Mouse (Mus musculus) hindbrain, embryonic 13.5 days (tissue): ENCODE measurements around the gene Gm38394. TPM values are rescaled to one million over a fixed set of nuclear protein-coding genes. Genes with fewer than 3 reads are reported as not detected.

Experiments
- ATAC-seq: fragments of 200-750 bp; cut with Nextera tagmentation; 2 replicates; pipeline ENCODE4 v1.8.0; 2017; ENCODE audit warnings: moderate TSS enrichment; ENCODE audit not compliant: low FRiP score
- H3K27ac ChIP-seq: fragments of 300-500 bp; sonication (generic); 2 replicates; pipeline ENCODE4 v1.5.1; 2015; ENCODE audit warnings: inconsistent platforms, mild to moderate bottlenecking, moderate library complexity
- H3K27me3 ChIP-seq: fragments of 300-500 bp; sonication (generic); 2 replicates; pipeline ENCODE4 v1.6.1; 2015; ENCODE audit warnings: mild to moderate bottlenecking, inconsistent platforms
- H3K36me3 ChIP-seq: fragments of 300-500 bp; sonication (generic); 2 replicates; pipeline ENCODE4 v1.6.1; 2015; ENCODE audit warnings: mild to moderate bottlenecking, inconsistent platforms
- H3K4me1 ChIP-seq: fragments of 300-500 bp; sonication (generic); replicated peaks from 2 replicates; pipeline ENCODE4 v1.6.1; 2015; ENCODE audit warnings: inconsistent platforms
- H3K4me2 ChIP-seq: fragments of 300-500 bp; sonication (generic); 2 replicates; pipeline ENCODE4 v1.6.1; 2015; ENCODE audit warnings: inconsistent platforms, mild to moderate bottlenecking, moderate library complexity
- H3K4me3 ChIP-seq: fragments of 300-500 bp; sonication (generic); 2 replicates; pipeline ENCODE4 v1.5.1; 2015; ENCODE audit warnings: mild to moderate bottlenecking, inconsistent platforms
- H3K9ac ChIP-seq: fragments of 300-500 bp; sonication (generic); 2 replicates; pipeline ENCODE4 v1.6.1; 2015; ENCODE audit warnings: mild to moderate bottlenecking, inconsistent platforms
- H3K9me3 ChIP-seq: fragments of 300-500 bp; sonication (generic); 2 replicates; pipeline ENCODE4 v1.6.1; 2016; ENCODE audit warnings: inconsistent platforms
- WGBS: fragments of 180-500 bp; shearing (Covaris S2); methylation state at CpG from one replicate; pipeline ENCODE4 v1.1.7; 2015; 5-methylcytosine and 5-hydroxymethylcytosine counted together
- polyA plus RNA-seq: library from polyadenylated mRNA; unstranded; fragments of >200 nt; fragmentation: Nextera tagmentation; extraction: Ambion mirVana; gene quantifications from 2 replicates; pipeline ENCODE4 v1.2.1, GENCODE M21; 2015

Gm38394 gene
- polyA plus RNA-seq, 1 experiment from 2014 or later = 3.7 TPM

GRCm38 (mm10) chr1:133660466-133661202 lies 484 bp downstream of the Gm38394 start, which contains the start of gene Zbed6:
Zbed6 (minus strand) TSS chr1:133660885.
- Histone ChIP-seq H3K4me3 (peak within 1 kb of the TSS; percentile 72), H3K27ac (peak within 1 kb of the TSS; percentile 94), H3K9me3 (no peaks in the 10 kb centered on the region), H3K4me1 (peaks cover 45% of the 10 kb centered on the region), H3K9ac (peak within 1 kb of the TSS; percentile 87), H3K27me3 (peaks cover 7% of the 10 kb centered on the region; the same call in 1 of the 2 replicates), H3K36me3 (peaks cover 21% of the 10 kb centered on the region; the same call in 1 of the 2 replicates), H3K4me2 (peak within 1 kb of the TSS; percentile 82)
- ATAC-seq = peak; percentile 91
- WGBS = 2% methylated on average over 41 of the region's 41 CpGs

GRCm38 (mm10) chr1:133658878-133659277 lies 2.2 kb downstream of the Gm38394 start:
- peaks cover 2% of the 10 kb centered on the region; the same call in 1 of the 2 replicates for H3K27me3 ChIP-seq
- H3K4me2 ChIP-seq = peak overlapping the region; percentile 82; the same call in 1 of the 2 replicates
- H3K4me1 ChIP-seq = peaks cover 52% of the 10 kb centered on the region
- no peak for ATAC-seq
- 80% methylated on average over 3 of the region's 3 CpGs for WGBS
- no peak overlapping the region for H3K4me3 ChIP-seq
- no peaks in the 10 kb centered on the region for H3K9me3 ChIP-seq
- H3K36me3 ChIP-seq = peaks cover 24% of the 10 kb centered on the region; the same call in 1 of the 2 replicates
- no peak overlapping the region for H3K9ac ChIP-seq
- no peak overlapping the region for H3K27ac ChIP-seq

GRCm38 (mm10) chr1:133656811-133657210 lies 4.3 kb downstream of the Gm38394 start:
- H3K9ac ChIP-seq = no peak overlapping the region
- peaks cover 54% of the 10 kb centered on the region for H3K4me1 ChIP-seq
- no peak overlapping the region for H3K4me2 ChIP-seq
- no peak overlapping the region for H3K27ac ChIP-seq
- H3K4me3 ChIP-seq = no peak overlapping the region
- 67% methylated on average over 5 of the region's 5 CpGs for WGBS
- peaks cover 24% of the 10 kb centered on the region; the same call in 1 of the 2 replicates for H3K36me3 ChIP-seq
- H3K27me3 ChIP-seq = no peaks in the 10 kb centered on the region
- no peak for ATAC-seq
- no peaks in the 10 kb centered on the region for H3K9me3 ChIP-seq

- 96% methylated on average over 1 of the region's 1 CpGs for WGBS
- Histone ChIP-seq H3K27ac (no peak overlapping the region), H3K27me3 (no peaks in the 10 kb centered on the region), H3K4me1 (peaks cover 40% of the 10 kb centered on the region), H3K4me3 (no peak overlapping the region), H3K9ac (no peak overlapping the region), H3K9me3 (no peaks in the 10 kb centered on the region), H3K4me2 (no peak overlapping the region), H3K36me3 (peaks cover 21% of the 10 kb centered on the region; the same call in 1 of the 2 replicates)
- ATAC-seq = no peak
Observed at GRCm38 (mm10) chr1:133653033-133653432, 8.1 kb downstream of the Gm38394 start.

- Histone ChIP-seq H3K27me3 (no peaks in the 10 kb centered on the region), H3K9me3 (no peaks in the 10 kb centered on the region), H3K4me3 (no peak overlapping the region), H3K27ac (no peak overlapping the region), H3K4me1 (peaks cover 18% of the 10 kb centered on the region), H3K9ac (no peak overlapping the region), H3K4me2 (no peak overlapping the region), H3K36me3 (peaks cover 20% of the 10 kb centered on the region)
- ATAC-seq = no peak
- WGBS = 92% methylated on average over 7 of the region's 7 CpGs
Observed at GRCm38 (mm10) chr1:133650288-133651055, 10.6 kb downstream of the Gm38394 start.

- H3K27ac ChIP-seq = no peak overlapping the region
- H3K27me3 ChIP-seq = no peaks in the 10 kb centered on the region
- H3K4me1 ChIP-seq = 0 out of 2 replicates have a peak, but pooled peaks cover 10% of the 10 kb centered on the region
- H3K36me3 ChIP-seq = peaks cover 60% of the 10 kb centered on the region
- whole genome bisulfite sequencing = 96% methylated on average over 5 of the region's 5 CpGs
- H3K4me3 ChIP-seq = no peak overlapping the region
- no peak overlapping the region for H3K4me2 ChIP-seq
- ATAC-seq = no peak
- H3K9me3 ChIP-seq = no peaks in the 10 kb centered on the region
- H3K9ac ChIP-seq = no peak overlapping the region
Observed at GRCm38 (mm10) chr1:133645652-133646051, 15.5 kb downstream of the Gm38394 start.

- H3K27me3 ChIP-seq = no peaks in the 10 kb centered on the region
- H3K4me2 ChIP-seq = no peak overlapping the region
- no peak overlapping the region for H3K4me3 ChIP-seq
- ATAC-seq = no peak
- H3K9ac ChIP-seq = no peak overlapping the region
- WGBS = 93% methylated on average over 2 of the region's 2 CpGs
- H3K9me3 ChIP-seq = no peaks in the 10 kb centered on the region
- H3K27ac ChIP-seq = no peak overlapping the region
- H3K36me3 ChIP-seq = peaks cover 96% of the 10 kb centered on the region
- H3K4me1 ChIP-seq = no peaks in the 10 kb centered on the region
Observed at GRCm38 (mm10) chr1:133641163-133641562, 20.0 kb downstream of the Gm38394 start.

- Histone ChIP-seq H3K9ac (no peak overlapping the region), H3K27me3 (no peaks in the 10 kb centered on the region), H3K36me3 (peaks cover 92% of the 10 kb centered on the region), H3K27ac (no peak overlapping the region), H3K4me1 (no peaks in the 10 kb centered on the region), H3K9me3 (no peaks in the 10 kb centered on the region), H3K4me3 (no peak overlapping the region), H3K4me2 (no peak overlapping the region)
- WGBS = 97% methylated on average over 6 of the region's 6 CpGs
- no peak for ATAC-seq
Observed at GRCm38 (mm10) chr1:133638517-133638916, 22.6 kb downstream of the Gm38394 start.

- H3K9me3 ChIP-seq = no peaks in the 10 kb centered on the region
- no peak overlapping the region for H3K9ac ChIP-seq
- no peaks in the 10 kb centered on the region for H3K27me3 ChIP-seq
- ATAC-seq = no peak
- 99% methylated on average over 2 of the region's 2 CpGs for WGBS
- H3K4me2 ChIP-seq = no peak overlapping the region
- H3K36me3 ChIP-seq = peaks cover 84% of the 10 kb centered on the region
- H3K4me1 ChIP-seq = no peaks in the 10 kb centered on the region
- no peak overlapping the region for H3K4me3 ChIP-seq
- H3K27ac ChIP-seq = no peak overlapping the region
Observed at GRCm38 (mm10) chr1:133632168-133632567, 28.9 kb downstream of the Gm38394 start.

- H3K9me3 ChIP-seq = no peaks in the 10 kb centered on the region
- WGBS = 82% methylated on average over 2 of the region's 2 CpGs
- H3K36me3 ChIP-seq = peaks cover 78% of the 10 kb centered on the region
- H3K4me3 ChIP-seq = no peak overlapping the region
- H3K4me1 ChIP-seq = no peaks in the 10 kb centered on the region
- no peak overlapping the region for H3K4me2 ChIP-seq
- ATAC-seq = no peak
- H3K27ac ChIP-seq = no peak overlapping the region
- no peaks in the 10 kb centered on the region for H3K27me3 ChIP-seq
- H3K9ac ChIP-seq = no peak overlapping the region
Observed at GRCm38 (mm10) chr1:133625052-133625451, 36.1 kb downstream of the Gm38394 start.

- H3K36me3 ChIP-seq = peaks cover 65% of the 10 kb centered on the region
- no peaks in the 10 kb centered on the region for H3K4me1 ChIP-seq
- no peak overlapping the region for H3K4me2 ChIP-seq
- no peak for ATAC-seq
- no peak overlapping the region for H3K9ac ChIP-seq
- H3K27ac ChIP-seq = no peak overlapping the region
- 86% methylated on average over 8 of the region's 8 CpGs for WGBS
- H3K9me3 ChIP-seq = no peaks in the 10 kb centered on the region
- no peaks in the 10 kb centered on the region for H3K27me3 ChIP-seq
- no peak overlapping the region for H3K4me3 ChIP-seq
Observed at GRCm38 (mm10) chr1:133618311-133618710, 42.8 kb downstream of the Gm38394 start.

GRCm38 (mm10) chr1:133617908-133618307 lies 43.2 kb downstream of the Gm38394 start:
- Histone ChIP-seq H3K9me3 (no peaks in the 10 kb centered on the region), H3K27me3 (no peaks in the 10 kb centered on the region), H3K27ac (no peak overlapping the region), H3K4me3 (no peak overlapping the region), H3K36me3 (peaks cover 61% of the 10 kb centered on the region), H3K4me2 (no peak overlapping the region), H3K9ac (no peak overlapping the region), H3K4me1 (no peaks in the 10 kb centered on the region)
- WGBS = 73% methylated on average over 2 of the region's 2 CpGs
- ATAC-seq = no peak
